Mouse (Mus musculus) E14TG2a.4 (cell line): ENCODE measurements around the gene Thap3.

Experiments used
- CTCF ChIP-seq: conservative IDR thresholded peaks from 2 replicates; pipeline ENCODE4 v1.5.1; 2014; ENCODE audit warnings: low read length
- POU5F1 ChIP-seq: IDR thresholded peaks from 2 replicates; pipeline ENCODE4 v1.6.1; 2014; ENCODE audit warnings: low read length, borderline replicate concordance

DNA sequence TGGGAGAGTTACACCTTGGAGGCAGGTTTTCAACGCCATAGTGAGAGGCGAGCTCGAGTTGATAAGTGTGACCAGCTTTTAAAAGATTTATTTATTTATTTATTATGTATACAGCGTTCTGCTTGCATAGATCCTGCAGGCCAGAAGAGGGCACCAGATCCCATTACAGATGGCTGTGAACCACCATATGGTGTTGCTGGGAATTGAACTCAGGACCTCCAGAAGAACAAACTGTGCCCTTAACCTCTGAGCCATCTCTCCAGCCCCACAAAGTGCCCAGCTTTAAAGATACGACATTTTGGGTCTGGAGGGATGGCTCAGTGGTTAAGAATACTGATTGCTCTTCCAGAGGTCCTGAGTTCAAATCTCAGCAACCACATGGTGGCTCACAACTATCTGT lies 40.3 kb upstream of the Thap3 start:
- TF ChIP-seq CTCF, result peak; percentile 6; the same call in 1 of the 2 replicates
- TF ChIP-seq POU5F1, result no peak
